Mouse (Mus musculus) ovary, postnatal 10 days (tissue): ENCODE results near the gene Lamtor1.

ENCODE experiments used
- DNase-seq: peaks from one replicate; pipeline ENCODE4 v3.0.0; 2022; ENCODE audit warnings: low spot score

The Lamtor1 gene

GRCm38 (mm10) chr7:101955862-101956261 lies 50.2 kb downstream of the Lamtor1 start:
- DNase-seq, result no peak

- DNase-seq, result no peak
These were observed 50.8 kb downstream of the Lamtor1 start for GRCm38 (mm10) chr7:101956481-101956880.

- no peak for DNase-seq
These were observed 51.2 kb downstream of the Lamtor1 start for GRCm38 (mm10) chr7:101956911-101957310.

GRCm38 (mm10) chr7:101962829-101963228 lies 57.1 kb downstream of the Lamtor1 start:
- no peak for DNase-seq

GRCm38 (mm10) chr7:101963621-101964020 lies 57.9 kb downstream of the Lamtor1 start:
- no peak for DNase-seq

- no peak for DNase-seq
These were observed 58.8 kb downstream of the Lamtor1 start for GRCm38 (mm10) chr7:101964551-101964950.

- no peak for DNase-seq
These were observed 59.9 kb downstream of the Lamtor1 start for GRCm38 (mm10) chr7:101965606-101966005.

- no peak for DNase-seq
These were observed 61.6 kb downstream of the Lamtor1 start for GRCm38 (mm10) chr7:101967256-101967655.

GRCm38 (mm10) chr7:101968751-101969150 lies 63.0 kb downstream of the Lamtor1 start:
- no peak for DNase-seq

- peak; percentile 76 for DNase-seq
These were observed 64.2 kb downstream of the Lamtor1 start for GRCm38 (mm10) chr7:101969694-101970428.

- DNase-seq, result peak; percentile 76
These were observed 64.7 kb downstream of the Lamtor1 start for GRCm38 (mm10) chr7:101970429-101970775.

- peak; percentile 58 for DNase-seq
These were observed 65.2 kb downstream of the Lamtor1 start for GRCm38 (mm10) chr7:101970821-101971461.

GRCm38 (mm10) chr7:101971721-101972120 lies 66.0 kb downstream of the Lamtor1 start:
- no peak for DNase-seq

GRCm38 (mm10) chr7:101973730-101974129 lies 68.0 kb downstream of the Lamtor1 start:
- DNase-seq, result no peak

GRCm38 (mm10) chr7:101974505-101974904 lies 68.8 kb downstream of the Lamtor1 start:
- DNase-seq, result no peak
